Comparison of ENCODE assay signal across 7 mouse cellular contexts in genomic region chr13:30272040-30272686, GRCm38 (mm10).
DNase-seq lines count a peak whose midpoint lies in the region; ATAC-seq and TF ChIP-seq lines count a peak whose summit lies in the region.

No protein-coding gene starts in this region.

- TF ChIP-seq CTCF in spleen, adult 2 months (IDR thresholded peaks at IDR 0.05; ENCODE audit: extremely low read depth, insufficient read depth, insufficient read length, insufficient replicate concordance): peak; percentile 56; the same call in 1 of the 2 replicates
- peak; percentile 94 for TF ChIP-seq CTCF in liver, postnatal 0 days (IDR thresholded peaks at IDR 0.05; ENCODE audit: low read depth)

- TF ChIP-seq EP300 in liver, postnatal 0 days (IDR thresholded peaks at IDR 0.05; ENCODE audit: low read depth): no peak

- TF ChIP-seq POLR2A in spleen, adult 2 months (IDR thresholded peaks at IDR 0.05; ENCODE audit: low read depth, low read length): no peak

- ATAC-seq in erythroid progenitor cell, adult 5-6 weeks (replicated peaks; ENCODE audit: low FRiP score, poor library complexity, severe bottlenecking): peak; percentile 94
- no peak; the same call in 1 of the 2 replicates for ATAC-seq in liver, postnatal 0 days

- no peaks in the 10 kb centered on the region for H3K36me3 ChIP-seq in spleen, adult 2 months (ENCODE audit: control insufficient read depth, insufficient read depth, low read length)
- no peaks in the 10 kb centered on the region for H3K36me3 ChIP-seq in liver, postnatal 0 days (replicated peaks; ENCODE audit: insufficient read depth, low read length)

- no peak overlapping the region for H3K27ac ChIP-seq in spleen, adult 2 months (ENCODE audit: insufficient read depth, low read length)
- no peak overlapping the region for H3K27ac ChIP-seq in liver, postnatal 0 days (ENCODE audit: low read depth)

- no peak overlapping the region for H3K4me3 ChIP-seq in spleen, adult 2 months (ENCODE audit: extremely low read depth, insufficient read depth, insufficient read length)
- H3K4me3 ChIP-seq in liver, postnatal 0 days (ENCODE audit: low read depth, low read length): no peak overlapping the region

- no peaks in the 10 kb centered on the region for H3K27me3 ChIP-seq in spleen, adult 2 months (ENCODE audit: control insufficient read depth, insufficient read depth, low read length)
- no peaks in the 10 kb centered on the region for H3K27me3 ChIP-seq in liver, postnatal 0 days (ENCODE audit: insufficient read depth, low read length)

- no peaks in the 10 kb centered on the region for H3K9me3 ChIP-seq in liver, postnatal 0 days (ENCODE audit: low read length)

- H3K4me2 ChIP-seq in liver, postnatal 0 days (ENCODE audit: low read depth, low read length): no peak overlapping the region

- WGBS in spleen, adult 2 months: 25% methylated on average over 6 of the region's 6 CpGs
- 18% methylated on average over 6 of the region's 6 CpGs for WGBS in liver, postnatal 0 days (ENCODE audit: insufficient replicate concordance)

- no peak overlapping the region for H3K9ac ChIP-seq in liver, postnatal 0 days (replicated peaks)

- DNase-seq in spleen, adult 2 months (ENCODE audit: low read depth in 1 of 2, low spot score in 2 of 2): no peak
- no peak for DNase-seq in spleen, postnatal 36 days (ENCODE audit: low spot score in 2 of 2)
- DNase-seq in adipocyte (ENCODE audit: low spot score): peak; percentile 61
- DNase-seq in induced T-regulatory cell, adult 2 months (ENCODE audit: low read depth): peak; percentile 59
- peak; percentile 63 for DNase-seq in liver, postnatal 0 days
- peak; percentile 38 for DNase-seq in right cerebral cortex, postnatal 14 days

- no peaks in the 10 kb centered on the region for H3K4me1 ChIP-seq in spleen, adult 2 months (ENCODE audit: control insufficient read depth, insufficient read depth, insufficient read length)
- H3K4me1 ChIP-seq in liver, postnatal 0 days (ENCODE audit: insufficient read depth): no peaks in the 10 kb centered on the region

Comparison
In these comparisons a context has a peak if more than half of its experiments do, and no peak if none do; other contexts are left out.
1. DNase-seq: peak in adipocyte (single experiment), induced T-regulatory cell, adult 2 months (single experiment), liver, postnatal 0 days (single experiment) and right cerebral cortex, postnatal 14 days (single experiment); none in spleen, adult 2 months (0 of 2) and spleen, postnatal 36 days (0 of 2).